Mouse (Mus musculus) thymus, postnatal 36 days (tissue): ENCODE measurements around the gene Pyurf.
A peak's percentile ranks its signal among the peaks of the same experiment; 100 is the strongest.

Experiments used
- DNase-seq, 2 experiments: peaks; one replicate each; pipeline ENCODE4 v3.0.0; 2022; ENCODE audit warnings: mixed read lengths in 2 of 2

Pyurf gene

DNA sequence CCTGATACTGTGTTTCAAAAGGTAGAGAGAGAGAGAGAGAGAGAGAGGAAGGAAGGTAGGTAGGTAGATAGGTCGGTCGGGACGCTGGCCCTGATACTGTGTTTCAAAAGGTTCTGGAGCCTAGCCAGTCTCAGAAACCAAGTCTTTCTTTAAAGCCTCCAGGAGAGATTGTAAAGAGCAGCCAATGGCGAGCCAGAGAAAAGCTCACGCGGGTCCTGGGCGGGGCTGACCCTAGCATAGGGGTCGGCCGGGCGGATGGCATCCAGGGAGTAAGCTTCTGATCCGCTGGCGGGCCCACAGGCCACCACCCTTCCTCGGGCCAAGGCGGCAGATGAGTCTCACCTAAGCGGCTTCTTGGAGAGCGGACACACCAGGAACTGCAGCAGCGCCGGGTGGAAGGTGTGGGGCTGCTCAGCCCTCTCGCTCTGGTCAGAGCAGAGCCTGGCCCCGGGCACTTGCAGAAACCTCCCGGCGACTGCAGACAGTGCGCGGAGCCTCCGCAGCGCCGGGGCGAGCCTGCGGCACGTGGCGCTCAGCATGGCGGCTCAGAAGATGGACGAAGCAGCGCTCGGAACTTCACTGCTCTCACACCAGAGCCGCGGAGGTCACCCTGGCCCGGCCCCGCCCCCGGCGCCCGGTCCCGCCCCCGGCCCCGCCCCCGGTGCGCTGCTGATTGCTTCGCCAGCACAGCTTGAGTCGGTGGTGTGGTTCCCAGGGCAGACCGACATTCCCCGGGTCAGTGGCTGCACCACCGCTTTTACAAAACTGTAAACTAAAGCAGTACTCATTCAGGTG is at the start of gene Pyurf:
Gene Pyurf, minus strand, starts transcription at position 612 of the 795 bp plus-strand sequence.
- DNase-seq, result peak; percentile 85 to 89

GRCm38 (mm10) chr6:57721347-57721746 is 29.5 kb upstream of the Pyurf start:
- no peak for DNase-seq

DNA sequence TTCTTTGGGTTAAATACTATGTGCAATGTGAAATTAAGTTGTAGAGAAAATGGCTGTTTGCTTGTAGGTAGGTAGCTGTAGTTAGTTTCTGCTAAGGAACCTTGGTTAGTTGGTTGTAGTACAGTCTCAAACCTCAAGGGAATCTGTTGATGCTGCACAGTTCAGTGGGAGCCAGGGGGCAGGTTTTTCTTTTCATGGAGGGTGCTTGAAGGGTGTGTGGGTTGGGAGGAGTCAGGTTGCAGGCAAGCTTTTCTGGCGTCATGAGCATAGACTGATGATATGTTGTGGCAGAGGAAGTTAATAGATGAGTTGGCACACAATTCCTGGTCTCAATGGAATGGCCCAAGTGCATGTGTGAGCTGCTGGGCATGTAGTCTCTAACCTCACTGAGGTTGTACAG is 19.8 kb upstream of the Pyurf start:
- no peak for DNase-seq

DNA sequence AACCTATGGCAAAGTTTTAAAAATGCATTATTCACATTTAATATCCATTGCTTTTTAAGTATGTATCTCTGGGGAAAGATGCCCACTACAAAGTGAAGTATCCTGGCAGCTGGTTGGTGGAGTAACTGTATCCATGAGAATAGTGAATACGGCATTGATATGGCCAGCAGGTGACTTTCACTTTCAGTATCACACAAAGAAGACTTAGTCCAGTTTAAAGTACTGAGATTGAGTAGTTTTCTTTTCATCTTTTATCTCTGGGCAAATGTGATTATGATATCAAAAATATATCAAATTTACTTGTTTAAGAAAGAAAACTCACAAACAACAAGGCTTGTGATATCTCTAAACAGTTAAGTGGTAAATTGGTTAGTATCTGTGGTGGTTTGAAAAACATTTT is 14.8 kb upstream of the Pyurf start:
- DNase-seq, result no peak

DNA sequence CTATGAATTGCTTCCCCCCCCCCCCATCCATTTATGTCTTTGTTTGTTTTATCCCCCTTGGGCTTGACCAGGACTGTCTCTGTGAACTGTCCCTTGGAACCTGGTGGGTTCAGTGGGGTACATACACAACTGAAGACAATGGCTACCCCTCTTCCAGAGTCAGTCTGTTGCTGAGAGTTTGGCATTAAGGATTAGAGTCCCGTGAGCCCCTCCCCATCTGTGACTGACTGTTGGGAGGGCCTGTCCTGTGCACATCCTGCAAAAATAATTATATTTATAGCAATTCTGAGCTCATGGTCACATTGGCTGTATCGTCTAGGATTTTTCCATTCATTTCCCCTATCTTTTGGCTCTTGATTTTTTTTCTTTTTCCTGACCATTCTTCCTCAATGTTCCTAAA is 11.8 kb upstream of the Pyurf start:
- DNase-seq, result no peak

GRCm38 (mm10) chr6:57702743-57703499 is 11.0 kb upstream of the Pyurf start:
- DNase-seq, result peak; percentile 95

GRCm38 (mm10) chr6:57702376-57702742 is 10.5 kb upstream of the Pyurf start, which contains the start of gene Lancl2:
Gene Lancl2, plus strand, starts transcription at chr6:57702540.
- DNase-seq, result no peak

GRCm38 (mm10) chr6:57701686-57702085 is 9.8 kb upstream of the Pyurf start:
- DNase-seq, result no peak

- no peak for DNase-seq
Observed at GRCm38 (mm10) chr6:57693116-57693515, 1.2 kb upstream of the Pyurf start.

DNA sequence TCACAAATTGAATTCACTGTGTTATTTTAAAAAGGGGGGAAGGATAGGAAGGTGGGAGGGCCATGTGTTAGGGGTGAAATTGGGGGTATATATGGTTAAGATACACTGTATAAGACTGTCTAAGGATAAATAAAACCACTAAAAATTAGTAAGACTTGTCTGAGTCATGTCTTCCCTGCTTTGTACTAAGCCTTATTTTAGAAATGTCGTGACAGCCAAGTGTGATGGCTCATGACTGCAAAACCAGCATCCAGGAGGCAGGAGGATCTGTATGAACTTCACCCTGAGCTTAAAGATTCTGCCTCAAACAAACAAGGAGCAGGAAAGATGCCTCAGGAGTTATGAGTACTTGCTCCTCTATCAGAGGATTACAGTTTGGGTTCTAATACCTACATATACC is 7.7 kb downstream of the Pyurf start:
- DNase-seq, result no peak

DNA sequence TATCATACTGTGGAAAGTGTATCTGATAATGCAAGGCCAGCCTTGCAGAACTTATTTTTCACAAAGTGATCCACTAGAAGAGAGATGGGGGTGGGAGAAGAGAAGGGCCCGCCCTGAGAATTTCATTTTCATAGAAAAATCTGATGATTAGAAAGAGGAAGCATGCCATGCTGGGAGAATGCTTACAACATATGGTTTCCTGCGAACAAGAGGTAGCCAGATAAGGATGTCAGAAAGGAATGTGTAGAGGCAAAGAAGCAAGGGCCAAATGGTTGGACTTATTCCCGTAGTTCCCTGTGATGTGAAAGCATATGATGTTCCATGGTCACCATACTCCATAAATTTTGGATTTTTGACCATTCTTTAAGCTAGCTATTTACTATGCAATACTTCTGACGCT is 30.6 kb downstream of the Pyurf start:
- DNase-seq, result no peak

DNA sequence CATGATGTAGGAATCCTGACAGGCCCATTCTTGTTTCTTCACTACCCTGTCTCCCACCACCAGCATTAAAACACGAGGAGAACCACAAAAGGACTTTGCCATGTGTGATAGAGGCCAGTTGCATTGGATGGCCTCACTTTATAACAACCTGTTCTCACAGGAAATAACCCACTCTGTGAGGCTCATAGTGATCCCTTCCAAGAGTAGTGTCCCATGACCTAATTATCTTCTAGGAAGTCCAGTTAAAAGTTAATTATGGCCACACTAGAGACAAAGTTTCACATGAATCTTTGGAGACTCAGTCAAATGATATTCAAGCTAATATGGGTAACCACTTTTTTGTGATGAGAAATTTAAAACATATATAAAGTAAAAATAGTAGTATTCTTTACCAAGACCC is 44.6 kb downstream of the Pyurf start:
- no peak for DNase-seq

DNA sequence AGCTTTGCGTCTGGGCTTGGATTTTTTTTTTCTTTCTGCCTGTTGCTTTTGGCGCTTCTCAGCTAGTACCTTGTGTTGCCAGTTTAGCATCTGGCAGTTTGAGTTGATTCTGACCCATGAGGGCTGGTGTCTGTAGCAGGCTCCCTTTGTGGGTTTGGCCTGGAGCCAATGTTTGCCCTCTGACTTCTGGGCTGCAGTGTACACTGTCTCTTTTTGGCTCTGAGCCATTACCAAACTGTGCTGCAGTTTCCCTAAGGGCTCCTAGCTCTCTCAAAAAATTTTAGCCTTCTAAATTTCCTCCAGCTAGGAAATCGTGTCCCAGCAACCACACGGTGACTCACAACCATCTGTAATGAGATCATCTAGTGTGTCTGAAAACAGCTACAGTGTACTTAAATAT is 50.1 kb downstream of the Pyurf start:
- DNase-seq, result no peak

DNA sequence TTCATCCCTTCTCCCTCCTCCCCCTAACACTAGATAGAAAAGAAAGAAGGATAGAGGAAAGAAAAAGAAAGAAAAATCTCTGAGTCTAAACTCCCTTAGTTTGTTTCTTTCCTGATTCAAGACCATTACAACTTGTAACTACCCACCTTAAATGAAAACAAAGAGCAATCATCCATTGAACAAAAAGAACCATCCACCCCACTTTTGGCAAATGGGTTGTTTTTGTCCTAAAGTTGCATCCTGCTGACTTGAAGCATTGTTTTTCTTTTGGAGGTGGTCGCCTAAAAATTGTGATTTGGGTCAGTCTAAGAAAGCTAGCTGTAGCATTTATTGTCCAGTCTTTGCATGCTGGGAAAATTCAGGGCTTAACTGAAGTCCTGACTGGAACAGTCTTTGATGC is 52.3 kb downstream of the Pyurf start:
- no peak for DNase-seq
